Mouse (Mus musculus) ovary, adult 18-20 months (tissue): ENCODE measurements at regions not wholly inside any gene's neighbourhood (a gene's known extent, or its start where the extent isn't known, plus 50 kb on each side); places are given as distances from the start of the nearest gene placed in this dataset.

ENCODE experiments used
- DNase-seq: peaks from one replicate; pipeline ENCODE4 v3.0.0; 2022; ENCODE audit warnings: low spot score, mixed read lengths

- no peak for DNase-seq
Measured at GRCm38 (mm10) chr17:84107946-84108686, 79.6 kb downstream of the Zfp36l2 start.

GRCm38 (mm10) chr17:84107497-84107896 lies 80.2 kb downstream of the Zfp36l2 start:
- DNase-seq: no peak

- no peak for DNase-seq
Measured at GRCm38 (mm10) chr17:84104242-84104641, 83.5 kb downstream of the Zfp36l2 start.

GRCm38 (mm10) chr17:84103344-84103743 lies 84.4 kb downstream of the Zfp36l2 start:
- no peak for DNase-seq

GRCm38 (mm10) chr17:84101652-84102051 lies 86.1 kb downstream of the Zfp36l2 start:
- DNase-seq: no peak

- DNase-seq: no peak
Measured at GRCm38 (mm10) chr17:84100523-84100922, 87.2 kb downstream of the Zfp36l2 start.

GRCm38 (mm10) chr17:84099737-84100136 lies 88.0 kb downstream of the Zfp36l2 start:
- DNase-seq: no peak

- no peak for DNase-seq
Measured at GRCm38 (mm10) chr17:84097871-84098430, 89.8 kb downstream of the Zfp36l2 start.

GRCm38 (mm10) chr17:84097286-84097685 lies 90.5 kb downstream of the Zfp36l2 start:
- no peak for DNase-seq

GRCm38 (mm10) chr17:84096345-84097260 lies 91.1 kb downstream of the Zfp36l2 start:
- DNase-seq: no peak

GRCm38 (mm10) chr17:84095829-84096228 lies 91.9 kb downstream of the Zfp36l2 start:
- DNase-seq: no peak

GRCm38 (mm10) chr17:84095089-84095488 lies 92.7 kb downstream of the Zfp36l2 start:
- no peak for DNase-seq

- DNase-seq: no peak
Measured at GRCm38 (mm10) chr17:84086394-84086793, 101.4 kb downstream of the Zfp36l2 start.

- DNase-seq: no peak
Measured at GRCm38 (mm10) chr17:84085721-84086120, 102.0 kb downstream of the Zfp36l2 start.

GRCm38 (mm10) chr17:84085232-84085631 lies 102.5 kb downstream of the Zfp36l2 start:
- DNase-seq: no peak

GRCm38 (mm10) chr17:84083307-84084263 lies 104.2 kb downstream of the Zfp36l2 start:
- no peak for DNase-seq

GRCm38 (mm10) chr17:84082571-84082970 lies 105.2 kb downstream of the Zfp36l2 start:
- no peak for DNase-seq

GRCm38 (mm10) chr17:84081751-84082352 lies 105.9 kb downstream of the Zfp36l2 start:
- DNase-seq: peak; percentile 64

GRCm38 (mm10) chr17:84075081-84075938 lies 112.4 kb downstream of the Zfp36l2 start:
- no peak for DNase-seq
